ENCODE assay signal across 9 mouse cellular contexts in genomic region chr12:57196608-57197362, GRCm38 (mm10). TPM values are rescaled to one million over a fixed set of nuclear protein-coding genes. Genes with fewer than 3 reads are reported as not detected.
DNase-seq lines count a peak whose midpoint lies in the region; ATAC-seq lines count a peak whose summit lies in the region.
"Had no signal": no experiment of that assay in that cellular context is flagged by ENCODE, and none has a peak within 500 bp of the region (broad histone marks: within the 10 kb centered on the region; RNA-seq: fewer than 3 reads in every experiment).

No protein-coding gene starts in this region.

- H3K4me3 ChIP-seq in intestine, embryonic 14.5 days (ENCODE audit: low read depth, low read length) = peak overlapping the region; percentile 50
- H3K4me3 ChIP-seq in liver, embryonic 15.5 days (replicated peaks) = peak overlapping the region; percentile 81
- H3K4me3 ChIP-seq in neural tube, embryonic 14.5 days (ENCODE audit: low read depth, low read length) = peak overlapping the region; percentile 39

- ATAC-seq in common myeloid progenitor, adult 5-6 weeks (replicated peaks; ENCODE audit: low read depth, poor library complexity, severe bottlenecking) = peak; percentile 37
- peak; percentile 47; the same call in 1 of the 2 replicates for ATAC-seq in intestine, embryonic 14.5 days (replicated peaks; ENCODE audit: low FRiP score, low TSS enrichment, low read depth)
- peak; percentile 84 for ATAC-seq in liver, embryonic 15.5 days (ENCODE audit: insufficient read depth)
- ATAC-seq in neural tube, embryonic 14.5 days (ENCODE audit: low read depth) = peak; percentile 68

- peak; percentile 3 to 4 for DNase-seq in left cerebral cortex, postnatal 25 days (ENCODE audit: low spot score in 2 of 2)
- no peak for DNase-seq in left cerebral cortex, adult 11 months (ENCODE audit: low spot score)
- DNase-seq in gastrocnemius, postnatal 25 days = peak; percentile 12
- peak; percentile 79 for DNase-seq in intestine, embryonic 14.5 days (ENCODE audit: low spot score)
- DNase-seq in yolk sac, embryonic 10.5 days (ENCODE audit: low spot score) = peak; percentile 86

- peak overlapping the region; percentile 39 for H3K9ac ChIP-seq in intestine, embryonic 14.5 days (ENCODE audit: low read length)
- H3K9ac ChIP-seq in liver, embryonic 15.5 days = peak overlapping the region; percentile 93
- H3K9ac ChIP-seq in neural tube, embryonic 14.5 days (replicated peaks; ENCODE audit: low read depth, low read length) = peak overlapping the region; percentile 41

- intact Hi-C loops in left cerebral cortex, postnatal 25 days (cut with DNase I) = no loop called here

- H3K27me3 ChIP-seq in intestine, embryonic 14.5 days (replicated peaks; ENCODE audit: control insufficient read depth, insufficient read depth, low read length) = peaks cover 18% of the 10 kb centered on the region; the same call in 1 of the 2 replicates
- H3K27me3 ChIP-seq in liver, embryonic 15.5 days = no peaks in the 10 kb centered on the region
- peaks cover 14% of the 10 kb centered on the region for H3K27me3 ChIP-seq in neural tube, embryonic 14.5 days (ENCODE audit: control insufficient read depth, insufficient read depth, low read length)

- no peak overlapping the region for H3K27ac ChIP-seq in intestine, embryonic 14.5 days (ENCODE audit: low read depth)
- H3K27ac ChIP-seq in liver, embryonic 15.5 days (replicated peaks) = peak overlapping the region; percentile 97
- no peak overlapping the region for H3K27ac ChIP-seq in neural tube, embryonic 14.5 days (ENCODE audit: low read depth, low read length)
- H3K27ac ChIP-seq: macrophage had no signal

- WGBS in intestine, embryonic 14.5 days = 1% methylated on average over 59 of the region's 59 CpGs
- under 1% methylated on average over 59 of the region's 59 CpGs for WGBS in liver, embryonic 15.5 days (ENCODE audit: insufficient replicate concordance)
- WGBS in neural tube, embryonic 14.5 days = under 1% methylated on average over 49 of the region's 59 CpGs

- H3K4me1 ChIP-seq in intestine, embryonic 14.5 days (replicated peaks; ENCODE audit: control insufficient read depth, insufficient read depth, low read length) = no peaks in the 10 kb centered on the region
- peaks cover 39% of the 10 kb centered on the region for H3K4me1 ChIP-seq in liver, embryonic 15.5 days (replicated peaks)
- 0 out of 2 replicates have a peak, but pooled peaks cover 3% of the 10 kb centered on the region for H3K4me1 ChIP-seq in neural tube, embryonic 14.5 days (ENCODE audit: control insufficient read depth, insufficient read depth, low read length)

- no peaks in the 10 kb centered on the region for H3K36me3 ChIP-seq in intestine, embryonic 14.5 days (ENCODE audit: control insufficient read depth, insufficient read depth, low read length)
- no peaks in the 10 kb centered on the region for H3K36me3 ChIP-seq in liver, embryonic 15.5 days (replicated peaks)
- no peaks in the 10 kb centered on the region for H3K36me3 ChIP-seq in neural tube, embryonic 14.5 days (ENCODE audit: control insufficient read depth, insufficient read depth, low read length)

- H3K9me3 ChIP-seq in intestine, embryonic 14.5 days (ENCODE audit: control insufficient read depth, low read length) = no peaks in the 10 kb centered on the region
- no peaks in the 10 kb centered on the region for H3K9me3 ChIP-seq in liver, embryonic 15.5 days (replicated peaks)
- H3K9me3 ChIP-seq in neural tube, embryonic 14.5 days (ENCODE audit: control insufficient read depth, low read length) = no peaks in the 10 kb centered on the region

- peak overlapping the region; percentile 83 for H3K4me2 ChIP-seq in intestine, embryonic 14.5 days (ENCODE audit: low read length)
- H3K4me2 ChIP-seq in liver, embryonic 15.5 days = peak overlapping the region; percentile 75
- H3K4me2 ChIP-seq in neural tube, embryonic 14.5 days (ENCODE audit: low read depth, low read length) = peak overlapping the region; percentile 80

RNA-seq across cellular contexts. Expression of gene Slc25a21, which starts 0.5 kb away (rescaled TPM):
- 1 to 10 TPM in 1 of 2 experiments, under 1 TPM in 1; 0.87 to 1.4 TPM for total RNA-seq in left cerebral cortex, postnatal 25 days (2021)
- total RNA-seq in common myeloid progenitor, adult 5-6 weeks (2017) = 24.2 and 27.9 TPM in 2 replicates
- under 1 TPM; 0.27 to 0.38 TPM for total RNA-seq in gastrocnemius, postnatal 25 days (2021)
- 0.19 and 0.40 TPM in 2 replicates for polyA plus RNA-seq in intestine, embryonic 14.5 days (2014; fragmentation: Nextera tagmentation; extraction: Ambion mirVana)
- 18.8 and 22.7 TPM in 2 replicates for polyA plus RNA-seq in liver, embryonic 15.5 days (2015; fragmentation: Nextera tagmentation; extraction: Ambion mirVana)
- polyA plus RNA-seq in neural tube, embryonic 14.5 days (2014; fragmentation: Nextera tagmentation; extraction: Ambion mirVana) = 0.23 and 0.52 TPM in 2 replicates
- polyA plus RNA-seq: macrophage had no signal

RNA-seq across cellular contexts. Expression of gene Prps1l3, which starts 33.4 kb away (rescaled TPM):
- 10 to 100 TPM; 13.8 to 14.3 TPM for total RNA-seq in left cerebral cortex, postnatal 25 days (2021)
- 118 and 119 TPM in 2 replicates for total RNA-seq in common myeloid progenitor, adult 5-6 weeks (2017)
- total RNA-seq in gastrocnemius, postnatal 25 days (2021) = 10 to 100 TPM; 20.3 to 22.6 TPM
- 69.1 and 73.0 TPM in 2 replicates for polyA plus RNA-seq in intestine, embryonic 14.5 days (2014; fragmentation: Nextera tagmentation; extraction: Ambion mirVana)
- polyA plus RNA-seq in liver, embryonic 15.5 days (2015; fragmentation: Nextera tagmentation; extraction: Ambion mirVana) = 34.4 and 37.1 TPM in 2 replicates
- polyA plus RNA-seq in neural tube, embryonic 14.5 days (2014; fragmentation: Nextera tagmentation; extraction: Ambion mirVana) = 22.2 and 27.4 TPM in 2 replicates

RNA-seq across cellular contexts. Expression of gene Mipol1, which starts 33.4 kb away (rescaled TPM):
- total RNA-seq in left cerebral cortex, postnatal 25 days (2021) = 1 to 10 TPM; 5.2 to 5.5 TPM
- 16.4 and 18.9 TPM in 2 replicates for total RNA-seq in common myeloid progenitor, adult 5-6 weeks (2017)
- 1 to 10 TPM; 2.1 to 3.1 TPM for total RNA-seq in gastrocnemius, postnatal 25 days (2021)
- polyA plus RNA-seq in intestine, embryonic 14.5 days (2014; fragmentation: Nextera tagmentation; extraction: Ambion mirVana) = 9.8 and 11.5 TPM in 2 replicates
- 2.6 and 3.2 TPM in 2 replicates for polyA plus RNA-seq in liver, embryonic 15.5 days (2015; fragmentation: Nextera tagmentation; extraction: Ambion mirVana)
- 5.1 TPM in 2 replicates for polyA plus RNA-seq in neural tube, embryonic 14.5 days (2014; fragmentation: Nextera tagmentation; extraction: Ambion mirVana)

Comparison
In these comparisons a context has a peak if more than half of its experiments do, and no peak if none do; other contexts are left out.
1. H3K9ac ChIP-seq: peak in every context shown above with its lines; median percentile 93 in liver, embryonic 15.5 days; 41 in neural tube, embryonic 14.5 days; 39 in intestine, embryonic 14.5 days.
2. RNA of gene Slc25a21, which starts 0.5 kb away (total RNA-seq): 24.2 to 27.9 TPM in common myeloid progenitor, adult 5-6 weeks; 0.87 to 1.4 TPM in left cerebral cortex, postnatal 25 days and 0.27 to 0.38 TPM in gastrocnemius, postnatal 25 days; every median in the first group is over 10 times any median in the second.
3. Peak in every context shown above with its lines, with median percentiles within 50 percentile points of each other: ATAC-seq, H3K4me2 ChIP-seq and H3K4me3 ChIP-seq.